Mouse (Mus musculus): ENCODE data around the gene Lrrc49. TPM values are rescaled to one million over a fixed set of nuclear protein-coding genes. Genes with fewer than 3 reads are reported as not detected.

Gene Lrrc49
- total RNA-seq, 2 experiments from 2014 or later = 4.1 to 4.3 TPM

DNA sequence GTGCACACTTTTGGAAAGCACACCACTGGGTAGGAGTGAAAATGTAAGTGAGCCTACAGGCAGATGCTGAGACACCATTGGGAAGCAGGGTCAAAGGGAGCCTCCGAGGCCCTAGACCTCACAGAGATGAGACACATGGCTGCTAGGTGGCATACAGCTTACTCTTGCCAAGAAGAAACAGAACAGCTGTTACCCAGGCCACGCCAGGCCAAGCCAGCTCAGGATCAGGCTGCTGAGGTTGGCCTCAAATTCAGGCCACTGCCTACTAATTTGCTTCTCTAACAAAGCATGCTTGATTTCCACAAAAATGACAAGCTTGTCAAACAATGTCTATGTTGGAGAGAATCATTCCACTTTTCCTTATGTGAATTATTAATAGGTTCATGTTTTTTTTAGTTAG, 83.0 kb downstream of the Lrrc49 start:
- DNase-seq (ENCODE audit: low spot score) = no peak
- intact Hi-C loops (cut with DNase I) = no loop called here

DNA sequence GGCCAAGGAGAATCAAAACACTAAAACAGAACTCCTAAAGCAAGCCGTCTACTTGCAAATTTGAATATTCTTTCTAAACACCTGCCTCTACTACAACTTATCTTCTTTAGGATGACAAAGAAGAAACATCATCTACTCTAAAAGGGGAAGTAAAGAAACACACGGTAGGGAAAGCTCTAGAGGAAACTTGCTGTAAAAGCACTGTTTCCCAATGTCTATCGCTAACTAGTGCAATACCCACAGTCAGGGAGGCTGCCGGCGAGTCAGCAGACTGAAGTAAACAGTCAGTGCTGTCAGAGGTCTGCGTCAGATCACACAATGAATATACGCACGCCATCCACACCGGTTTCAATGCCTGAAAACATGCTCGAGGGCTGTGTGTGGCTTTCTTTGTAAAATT, 86.0 kb downstream of the Lrrc49 start:
- no peak for DNase-seq (ENCODE audit: low spot score)

DNA sequence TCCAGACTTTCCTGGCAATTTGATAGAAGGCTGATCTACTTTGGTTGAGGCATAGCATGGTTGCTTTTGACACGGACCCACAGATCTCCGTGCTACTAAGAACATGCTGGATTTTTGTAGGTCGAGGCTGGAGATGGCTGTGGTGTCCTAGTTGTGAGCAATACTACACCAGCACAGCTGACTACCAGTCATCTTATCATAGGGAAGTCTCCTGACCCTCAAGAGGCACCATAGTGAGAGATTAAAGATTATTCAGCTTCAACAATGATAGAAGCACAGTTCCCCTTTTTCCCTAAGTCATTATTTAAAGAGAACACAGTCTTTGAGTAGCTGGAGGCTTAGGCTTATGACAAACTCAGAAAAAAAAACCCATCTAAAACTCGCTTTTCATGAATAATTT, 87.7 kb downstream of the Lrrc49 start:
- intact Hi-C loops (cut with DNase I) = no loop called here
- no peak for DNase-seq (ENCODE audit: low spot score)

More for the DNA sequence above, 86.0 kb downstream of the Lrrc49 start:
- intact Hi-C loops (cut with DNase I) = no loop called here

DNA sequence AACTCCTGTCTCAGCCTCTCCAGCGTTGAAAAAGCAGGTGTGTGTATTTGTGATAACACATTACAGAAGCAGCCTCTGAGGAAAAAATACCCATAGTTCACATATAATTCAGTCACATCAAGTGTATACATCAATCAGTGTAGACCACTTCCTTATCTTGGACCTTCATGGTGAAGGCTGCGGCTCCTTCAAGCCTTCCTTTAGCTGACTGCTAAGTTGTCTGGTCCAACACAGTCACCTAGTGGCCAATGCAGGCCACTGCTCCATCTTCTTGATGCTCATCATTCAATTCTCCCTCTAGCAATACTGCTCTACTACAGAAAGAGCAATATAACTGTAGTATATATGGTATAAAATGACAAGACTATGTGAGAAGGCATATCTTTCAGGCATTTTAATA, 88.5 kb downstream of the Lrrc49 start:
- DNase-seq (ENCODE audit: low spot score) = no peak
- intact Hi-C loops (cut with DNase I) = loop anchor here (2.0 to 5.0 kb wide), 2 partner anchors 77 to 353 kb away; partner anchors contain the start of gene Thsd4

DNA sequence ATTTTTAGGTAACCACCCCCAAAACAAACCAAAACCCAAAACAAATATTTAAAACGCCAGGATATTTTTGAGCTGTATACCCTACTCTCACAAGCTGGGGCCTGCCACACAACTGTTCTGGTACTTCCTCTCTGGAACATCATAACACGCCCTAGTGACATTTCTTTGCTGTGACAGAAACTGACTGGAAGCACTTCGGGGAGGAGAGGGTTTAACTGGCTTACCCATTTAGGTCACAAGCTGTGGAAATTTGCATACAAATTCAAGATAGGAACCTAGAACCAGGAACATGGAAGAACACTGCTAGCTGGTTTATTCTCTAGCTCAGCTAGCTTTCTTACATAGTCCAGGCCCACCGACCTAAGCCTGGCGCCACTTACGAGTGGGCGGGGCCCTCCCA, 92.6 kb downstream of the Lrrc49 start:
- no peak for DNase-seq (ENCODE audit: low spot score)
- intact Hi-C loops (cut with DNase I) = loop anchor here (5.0 kb wide), 1 partner anchor 73 kb away; the partner anchor contains the start of gene Thsd4

DNA sequence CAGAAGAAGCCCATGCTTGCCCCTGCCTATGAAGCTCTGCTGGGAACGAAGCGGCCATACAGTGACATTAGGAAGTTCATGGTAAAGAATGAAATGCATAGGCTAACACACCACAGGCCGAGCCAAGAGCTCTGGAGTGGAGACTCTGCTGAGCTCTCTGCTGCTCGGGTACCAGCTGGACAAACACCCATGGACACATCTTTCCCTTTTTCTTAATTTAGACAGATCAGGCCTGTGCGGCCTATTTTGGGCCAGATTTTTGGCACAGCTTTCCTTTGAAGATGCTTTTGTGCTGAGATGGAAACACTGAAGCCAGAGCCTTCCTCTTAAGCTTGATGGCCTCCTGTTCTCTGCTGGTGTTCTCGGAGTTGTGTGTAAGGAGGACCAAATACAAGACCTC, 95.0 kb downstream of the Lrrc49 start:
- intact Hi-C loops (cut with DNase I) = no loop called here
- DNase-seq (ENCODE audit: low spot score) = no peak

GRCm38 (mm10) chr9:60592363-60592762, 95.6 kb downstream of the Lrrc49 start:
- intact Hi-C loops (cut with DNase I) = no loop called here
- DNase-seq (ENCODE audit: low spot score) = no peak

GRCm38 (mm10) chr9:60590871-60591624, 96.9 kb downstream of the Lrrc49 start:
- intact Hi-C loops (cut with DNase I) = no loop called here
- no peak for DNase-seq (ENCODE audit: low spot score)

GRCm38 (mm10) chr9:60588914-60589313, 99.0 kb downstream of the Lrrc49 start:
- no peak for DNase-seq (ENCODE audit: low spot score)
- intact Hi-C loops (cut with DNase I) = no loop called here

DNA sequence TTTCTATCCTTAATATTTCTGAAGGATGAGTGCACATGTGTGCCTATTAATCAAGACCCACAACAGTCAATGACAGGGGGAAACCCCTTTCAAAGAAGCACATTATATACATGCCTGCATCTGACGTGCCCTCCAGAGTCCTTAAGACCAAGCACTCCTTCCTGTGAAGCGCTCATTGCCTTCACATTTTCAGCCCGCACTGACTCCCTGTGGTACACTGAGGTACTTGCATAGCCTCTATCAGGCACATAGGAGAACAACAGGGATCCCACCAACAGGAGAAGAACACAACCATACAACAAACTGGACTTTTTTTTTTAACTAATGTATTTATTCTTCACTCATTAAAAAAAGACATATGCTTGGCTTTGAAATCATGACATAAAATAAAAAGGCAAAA, 101.0 kb downstream of the Lrrc49 start:
- DNase-seq (ENCODE audit: low spot score) = no peak
- intact Hi-C loops (cut with DNase I) = no loop called here

DNA sequence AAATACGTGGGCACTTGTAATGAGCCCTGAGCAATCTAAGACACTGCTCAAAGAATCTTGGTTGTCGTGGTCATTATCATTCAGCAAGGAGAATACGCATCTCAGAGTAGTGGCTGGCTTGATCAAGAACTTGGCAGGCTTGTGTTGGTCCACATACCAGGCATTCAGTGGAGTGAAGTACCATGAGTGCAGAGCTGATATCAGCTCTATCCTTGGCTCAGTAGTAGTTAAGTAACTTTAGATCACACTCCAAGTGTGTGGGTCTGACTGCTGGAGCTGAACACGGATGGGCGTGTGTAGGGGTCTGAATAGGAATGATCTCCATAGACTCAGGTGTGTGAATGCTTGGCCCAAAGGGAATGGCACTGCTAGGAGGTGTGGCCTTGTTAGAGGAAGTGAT, 102.8 kb downstream of the Lrrc49 start:
- no peak for DNase-seq (ENCODE audit: low spot score)
- intact Hi-C loops (cut with DNase I) = no loop called here

DNA sequence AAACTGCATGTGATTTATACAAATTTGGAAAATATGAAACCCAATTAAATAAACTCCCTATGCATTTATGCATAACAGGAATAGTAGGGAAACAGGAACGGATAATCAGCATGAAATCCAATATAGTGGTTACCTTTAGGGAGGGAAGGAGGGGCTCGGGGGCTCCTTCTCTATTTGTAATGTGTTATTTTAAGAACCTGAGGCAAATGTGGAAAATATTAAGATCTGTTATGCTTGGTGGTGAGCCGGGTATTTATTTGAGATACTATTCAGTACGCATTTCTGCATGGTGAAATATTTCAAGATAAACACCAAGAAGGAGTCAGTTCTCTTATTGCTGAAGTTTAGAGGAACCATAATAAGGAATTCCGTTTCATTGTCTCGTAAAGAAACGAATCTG, 105.4 kb downstream of the Lrrc49 start:
- no peak for DNase-seq (ENCODE audit: low spot score)
- intact Hi-C loops (cut with DNase I) = no loop called here

GRCm38 (mm10) chr9:60573011-60573410, 114.9 kb downstream of the Lrrc49 start:
- no peak for DNase-seq (ENCODE audit: low spot score)
- intact Hi-C loops (cut with DNase I) = no loop called here

- intact Hi-C loops (cut with DNase I) = no loop called here
- DNase-seq (ENCODE audit: low spot score) = no peak
Measured at GRCm38 (mm10) chr9:60571725-60572124, 116.2 kb downstream of the Lrrc49 start.

GRCm38 (mm10) chr9:60571041-60571440, 116.9 kb downstream of the Lrrc49 start:
- DNase-seq (ENCODE audit: low spot score) = no peak
- intact Hi-C loops (cut with DNase I) = no loop called here

GRCm38 (mm10) chr9:60569366-60569765, 118.6 kb downstream of the Lrrc49 start:
- no peak for DNase-seq (ENCODE audit: low spot score)
- intact Hi-C loops (cut with DNase I) = no loop called here

GRCm38 (mm10) chr9:60563809-60564208, 124.1 kb downstream of the Lrrc49 start:
- no peak for DNase-seq (ENCODE audit: low spot score)
- intact Hi-C loops (cut with DNase I) = no loop called here

DNA sequence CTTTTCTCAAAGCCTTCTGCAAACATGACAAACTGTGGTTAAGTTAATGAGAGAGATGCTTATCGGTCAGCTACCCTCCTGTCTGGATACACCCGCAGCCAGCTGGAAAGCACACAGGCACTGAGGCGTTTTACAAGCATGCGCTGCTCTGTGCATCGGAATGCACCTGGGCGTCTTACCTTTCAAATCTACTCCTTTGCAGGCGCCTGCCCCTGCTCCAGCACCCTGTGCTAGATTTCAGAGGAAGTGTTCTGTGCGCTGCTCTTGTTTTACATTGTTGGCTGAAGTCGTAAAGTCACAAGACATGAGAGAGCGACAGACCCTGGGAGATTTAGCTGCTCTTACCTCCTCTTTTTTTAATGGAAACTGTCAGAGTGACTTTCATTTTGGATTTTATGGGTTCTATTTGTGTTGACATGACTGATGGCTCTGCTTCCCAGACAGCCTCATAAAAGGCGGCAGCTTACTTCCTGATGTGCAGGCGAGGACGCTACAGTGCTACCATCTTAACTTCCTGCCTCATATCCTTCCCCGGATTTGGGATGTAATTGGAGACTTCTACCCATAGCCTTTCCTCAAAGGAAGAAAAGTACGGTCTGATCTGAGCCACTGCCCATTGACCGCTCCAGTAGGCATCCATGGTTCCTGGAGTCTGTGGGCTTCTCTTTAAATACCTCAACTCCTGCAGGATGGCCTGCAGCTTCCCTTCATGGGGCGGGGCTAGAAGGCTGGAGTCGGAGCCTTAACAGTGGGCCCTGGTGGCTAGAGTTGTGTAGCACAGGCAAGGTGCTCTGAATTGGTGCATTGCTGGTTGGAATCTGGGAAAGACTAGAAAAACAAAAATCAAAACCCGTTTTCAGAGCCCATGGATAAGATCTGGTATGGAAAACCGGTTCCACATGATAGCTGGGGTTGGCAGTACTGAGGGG, 125.3 kb downstream of the Lrrc49 start:
- intact Hi-C loops (cut with DNase I) = no loop called here
- DNase-seq (ENCODE audit: low spot score) = no peak

DNA sequence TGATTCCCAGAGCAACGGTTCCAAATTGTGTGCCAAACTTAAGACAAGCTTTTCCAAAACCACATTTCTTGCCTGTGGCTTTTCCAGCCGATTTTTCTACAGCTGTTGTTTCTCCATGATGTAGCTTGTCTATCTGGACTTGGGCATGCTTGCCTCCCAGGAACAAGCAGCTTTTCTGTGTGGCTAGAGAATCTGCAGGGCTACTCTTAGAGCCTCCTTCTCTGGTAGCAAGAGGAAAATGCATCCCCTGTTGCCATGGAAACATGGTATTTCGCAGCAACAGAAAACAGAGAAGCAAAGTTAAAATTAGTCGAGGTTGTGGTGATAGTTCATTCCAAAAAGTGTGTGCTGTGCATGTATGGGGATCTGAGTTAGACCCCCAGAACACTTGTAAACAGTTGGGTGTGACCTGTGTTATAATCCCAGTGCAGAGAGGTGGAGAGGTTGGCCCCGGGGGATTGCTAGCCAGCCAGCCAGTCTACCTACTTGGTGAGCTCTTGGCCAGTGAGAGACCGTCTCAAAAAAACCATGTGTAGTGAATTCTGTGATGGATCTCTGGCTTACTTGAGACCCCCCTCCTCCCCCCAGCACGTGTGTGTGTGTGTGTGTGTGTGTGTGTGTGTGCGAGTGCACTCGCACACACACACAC, 126.2 kb downstream of the Lrrc49 start:
- DNase-seq (ENCODE audit: low spot score) = no peak
- intact Hi-C loops (cut with DNase I) = no loop called here

DNA sequence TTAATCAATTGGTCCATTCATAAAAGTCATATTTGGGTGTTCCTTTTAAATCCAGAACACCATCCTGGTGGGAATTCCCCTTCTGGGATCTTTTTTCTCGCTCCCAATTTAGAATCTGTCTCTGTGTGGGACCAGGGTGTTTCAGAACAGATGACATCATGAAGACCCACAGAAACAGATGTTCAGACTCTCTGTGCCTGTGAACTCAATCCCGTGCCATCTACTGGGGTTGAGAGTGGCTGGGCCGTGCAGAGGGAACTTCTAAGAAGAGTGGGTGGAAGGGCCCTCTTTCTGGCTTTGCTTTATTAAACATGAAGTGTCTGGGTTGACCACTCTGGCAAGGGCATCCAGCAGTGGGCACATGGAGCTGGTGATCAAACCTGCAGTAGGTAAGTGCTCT, 129.5 kb downstream of the Lrrc49 start:
- intact Hi-C loops (cut with DNase I) = no loop called here

DNA sequence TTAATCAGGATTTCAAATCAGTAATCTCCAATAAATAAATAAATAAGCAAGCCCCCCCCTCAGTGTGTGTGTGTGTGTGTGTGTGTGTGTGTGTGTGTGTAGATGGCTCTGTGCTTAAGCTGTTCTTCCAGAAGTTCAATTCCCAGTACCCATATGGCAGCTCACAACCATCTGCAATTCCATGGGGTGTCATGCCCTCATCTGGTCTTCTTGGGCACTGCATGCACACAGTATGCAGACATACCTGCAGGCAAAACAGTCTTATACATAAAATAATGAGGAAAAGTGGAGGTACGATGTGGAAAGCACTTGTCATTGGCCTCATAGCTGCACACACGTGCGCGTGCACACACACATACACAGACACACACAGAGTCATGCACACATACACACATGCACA, 136.7 kb downstream of the Lrrc49 start:
- DNase-seq (ENCODE audit: low spot score) = no peak
- intact Hi-C loops (cut with DNase I) = no loop called here

More for the DNA sequence above, 129.5 kb downstream of the Lrrc49 start:
- no peak for DNase-seq (ENCODE audit: low spot score)
